Mouse (Mus musculus) kidney, adult 2 months (tissue): Measurements from ENCODE around the gene Aanat. TPM values are rescaled to one million over a fixed set of nuclear protein-coding genes. Genes with fewer than 3 reads are reported as not detected.
A peak's percentile ranks its signal among the peaks of the same experiment; 100 is the strongest.
"Not testable (repeated sequence)": the region's sequence is repeated elsewhere in the genome, so short reads cannot be mapped to it uniquely, and the experiment has no call there.

Experiments
- DNase-seq: peaks from one replicate; pipeline ENCODE4 v3.0.0; 2021
- H3K27ac ChIP-seq: fragments of 200-500 bp; 2 replicates; pipeline ENCODE4 v1.5.1; 2012; ENCODE audit warnings: low read depth, low read length, control low read depth, inconsistent platforms; ENCODE audit not compliant: insufficient read depth
- H3K27me3 ChIP-seq: fragments of 200-500 bp; replicated peaks from 2 replicates; pipeline ENCODE4 v1.6.1; 2012; ENCODE audit warnings: mild to moderate bottlenecking, moderate library complexity, low read length, inconsistent platforms; ENCODE audit not compliant: control insufficient read depth, insufficient read depth
- H3K36me3 ChIP-seq: fragments of 200-500 bp; 2 replicates; pipeline ENCODE4 v1.6.1; 2012; ENCODE audit warnings: mild to moderate bottlenecking, moderate library complexity, low read length, inconsistent platforms; ENCODE audit not compliant: control insufficient read depth, insufficient read depth
- H3K4me1 ChIP-seq: fragments of 200-500 bp; 2 replicates; pipeline ENCODE4 v1.6.1; 2011; ENCODE audit warnings: low read length; ENCODE audit not compliant: control insufficient read depth, insufficient read depth
- H3K4me3 ChIP-seq: fragments of 200-500 bp; 2 replicates; pipeline ENCODE4 v1.5.1; 2011; ENCODE audit warnings: mild to moderate bottlenecking, low read depth, low read length, control low read depth; ENCODE audit not compliant: insufficient read depth
- CTCF ChIP-seq: fragments of 200-500 bp; conservative IDR thresholded peaks from 2 replicates; pipeline ENCODE4 v1.5.1; 2011; ENCODE audit warnings: low read depth, mild to moderate bottlenecking, control low read depth, low read length, moderate library complexity, mixed read lengths; ENCODE audit not compliant: insufficient read depth, insufficient read length
- POLR2A ChIP-seq: fragments of 200-500 bp; IDR thresholded peaks from one replicate; pipeline ENCODE4 v1.6.1; 2011; ENCODE audit warnings: low read depth, low read length, control low read depth
- whole genome bisulfite sequencing: fragments of 180-500 bp; shearing (Covaris S2); methylation state at CpG from one replicate; pipeline ENCODE4 v1.1.7; 2018; 5-methylcytosine and 5-hydroxymethylcytosine counted together
- polyA plus RNA-seq: library from polyadenylated mRNA; depleted of rRNA; stranded (reverse); fragments of >200 nt; gene quantifications from 2 replicates; pipeline ENCODE4 v1.2.3, GENCODE M21; 2012

Gene Aanat
- polyA plus RNA-seq, 1 experiment: not detected

- TF ChIP-seq CTCF (no peak), POLR2A (no peak)
- no peak for DNase-seq
- Histone ChIP-seq H3K27me3 (no peaks in the 10 kb centered on the region), H3K4me3 (no peak overlapping the region), H3K27ac (no peak overlapping the region), H3K36me3 (no peaks in the 10 kb centered on the region), H3K4me1 (no peaks in the 10 kb centered on the region)
- WGBS: 92% methylated on average over 6 of the region's 6 CpGs
Measured at GRCm38 (mm10) chr11:116629472-116629871, 43.2 kb downstream of the Aanat start.

GRCm38 (mm10) chr11:116630171-116630965 lies 44.1 kb downstream of the Aanat start:
- Histone ChIP-seq H3K27ac (no peak overlapping the region), H3K4me3 (no peak overlapping the region), H3K36me3 (no peaks in the 10 kb centered on the region), H3K4me1 (no peaks in the 10 kb centered on the region), H3K27me3 (no peaks in the 10 kb centered on the region)
- no peak for TF ChIP-seq CTCF
- no peak for DNase-seq
- WGBS: 45% methylated on average over 12 of the region's 12 CpGs

- H3K4me1 ChIP-seq: no peaks in the 10 kb centered on the region
- H3K27ac ChIP-seq: no peak overlapping the region
- TF ChIP-seq POLR2A (no peak), CTCF (no peak)
- no peak for DNase-seq
- no peaks in the 10 kb centered on the region for H3K27me3 ChIP-seq
- H3K36me3 ChIP-seq: no peaks in the 10 kb centered on the region
- H3K4me3 ChIP-seq: no peak overlapping the region
- 80% methylated on average over 10 of the region's 10 CpGs for WGBS
Measured at GRCm38 (mm10) chr11:116632962-116633361, 46.7 kb downstream of the Aanat start.

- WGBS: 64% methylated on average over 8 of the region's 8 CpGs
- H3K36me3 ChIP-seq, H3K27me3 ChIP-seq: not testable (repeated sequence)
Measured at GRCm38 (mm10) chr11:116636607-116637006, 50.4 kb downstream of the Aanat start.

GRCm38 (mm10) chr11:116641168-116641567 lies 54.9 kb downstream of the Aanat start:
- no peaks in the 10 kb centered on the region for H3K4me1 ChIP-seq
- TF ChIP-seq POLR2A (no peak), CTCF (peak; percentile 51)
- H3K36me3 ChIP-seq: no peaks in the 10 kb centered on the region
- WGBS: 55% methylated on average over 5 of the region's 5 CpGs
- DNase-seq: no peak
- H3K27ac ChIP-seq: no peak overlapping the region
- H3K27me3 ChIP-seq: no peaks in the 10 kb centered on the region
- H3K4me3 ChIP-seq: no peak overlapping the region

More at GRCm38 (mm10) chr11:116636607-116637006, 50.4 kb downstream of the Aanat start:
- not testable (repeated sequence) for H3K4me1 ChIP-seq, H3K27ac ChIP-seq, H3K4me3 ChIP-seq
- 0 out of 2 replicates have a peak, but pooled peaks have one; percentile 4 for TF ChIP-seq CTCF
- DNase-seq: peak; percentile 37

GRCm38 (mm10) chr11:116641731-116642130 lies 55.5 kb downstream of the Aanat start:
- TF ChIP-seq CTCF (no peak), POLR2A (no peak)
- WGBS: 78% methylated on average over 3 of the region's 3 CpGs
- H3K27me3 ChIP-seq: no peaks in the 10 kb centered on the region
- no peaks in the 10 kb centered on the region for H3K4me1 ChIP-seq
- H3K4me3 ChIP-seq: no peak overlapping the region
- H3K36me3 ChIP-seq: no peaks in the 10 kb centered on the region
- H3K27ac ChIP-seq: no peak overlapping the region
- no peak for DNase-seq

GRCm38 (mm10) chr11:116642681-116643578 lies 56.7 kb downstream of the Aanat start:
- 38% methylated on average over 14 of the region's 14 CpGs for WGBS
- Histone ChIP-seq H3K27me3 (no peaks in the 10 kb centered on the region), H3K4me3 (no peak overlapping the region), H3K27ac (no peak overlapping the region), H3K36me3 (no peaks in the 10 kb centered on the region), H3K4me1 (no peaks in the 10 kb centered on the region)
- peak; percentile 85 for DNase-seq
- no peak for TF ChIP-seq POLR2A
- peak; percentile 94 for TF ChIP-seq CTCF
